Mouse (Mus musculus) MEL (cell line): ENCODE results near the gene BC037034. TPM values are rescaled to one million over a fixed set of nuclear protein-coding genes. Genes with fewer than 3 reads are reported as not detected.

Experiments used
- DNase-seq: peaks from one replicate; pipeline ENCODE4 v3.0.0; 2011; ENCODE audit warnings: low read depth, low spot score
- H3K27ac ChIP-seq: 2 replicates; pipeline ENCODE4 v1.5.1; 2012; ENCODE audit warnings: low read depth, mild to moderate bottlenecking, control low read depth, low read length, moderate library complexity; ENCODE audit not compliant: control insufficient read depth
- H3K27me3 ChIP-seq, 2 experiments: fragments of 150-350 bp in 1 of 2; sonication (generic) in 1 of 2; 2 replicates each; pipeline ENCODE4 v1.6.1; 2012; ENCODE audit warnings: low read length in 2 of 2, mild to moderate bottlenecking in 2 of 2, improper control_type of control experiment in 1 of 2, moderate library complexity in 1 of 2; ENCODE audit not compliant: insufficient read depth in 2 of 2, control insufficient read depth in 1 of 2
- H3K36me3 ChIP-seq, 2 experiments: 2 replicates each; pipeline ENCODE4 v1.6.1; 2012 to 2014; ENCODE audit warnings: low read length in 2 of 2, improper control_type of control experiment in 1 of 2, inconsistent platforms in 1 of 2, mild to moderate bottlenecking in 1 of 2; ENCODE audit not compliant: insufficient read depth in 2 of 2, control insufficient read depth in 1 of 2
- H3K4me1 ChIP-seq, 2 experiments: fragments of 150-350 bp in 1 of 2; sonication (generic) in 1 of 2; 2 replicates each; pipeline ENCODE4 v1.6.1; 2012; ENCODE audit warnings: low read length in 2 of 2, improper control_type of control experiment in 1 of 2, mild to moderate bottlenecking in 1 of 2; ENCODE audit not compliant: insufficient read depth in 2 of 2, control insufficient read depth in 1 of 2
- H3K4me3 ChIP-seq, 2 experiments: fragments of 150-350 bp in 1 of 2; sonication (generic) in 1 of 2; 2 replicates each; pipeline ENCODE4 v1.5.1; 2012; ENCODE audit warnings: low read depth in 2 of 2, low read length in 2 of 2, mild to moderate bottlenecking in 2 of 2, moderate library complexity in 2 of 2, control low read depth in 1 of 2, improper control_type of control experiment in 1 of 2; ENCODE audit not compliant: control insufficient read depth in 1 of 2, insufficient read depth in 1 of 2
- H3K79me2 ChIP-seq: 2 replicates; pipeline ENCODE4 v1.6.1; 2012; ENCODE audit warnings: mild to moderate bottlenecking, low read length, moderate library complexity; ENCODE audit not compliant: control insufficient read depth, poor library complexity, insufficient read depth
- H3K9ac ChIP-seq: 2 replicates; pipeline ENCODE4 v1.6.1; 2012; ENCODE audit warnings: low read depth, mild to moderate bottlenecking, control low read depth, low read length, moderate library complexity; ENCODE audit not compliant: control insufficient read depth, poor library complexity, severe bottlenecking
- H3K9me3 ChIP-seq: fragments of 150-350 bp; sonication (generic); replicated peaks from 2 replicates; pipeline ENCODE4 v1.6.1; 2012; ENCODE audit warnings: mild to moderate bottlenecking, low read length, improper control_type of control experiment, moderate library complexity; ENCODE audit not compliant: insufficient read depth
- BHLHE40 ChIP-seq: IDR thresholded peaks from 2 replicates; pipeline ENCODE4 v1.6.1; 2012; ENCODE audit warnings: low read depth, mild to moderate bottlenecking, inconsistent platforms, low read length, improper control_type of control experiment, borderline replicate concordance
- CHD1 ChIP-seq: IDR thresholded peaks from 2 replicates; pipeline ENCODE4 v1.6.1; 2012; ENCODE audit warnings: low read depth, mild to moderate bottlenecking, inconsistent platforms, low read length, improper control_type of control experiment
- CHD2 ChIP-seq: IDR thresholded peaks from 2 replicates; pipeline ENCODE4 v1.6.1; 2011; ENCODE audit warnings: low read length, improper control_type of control experiment
- CTCF ChIP-seq, 3 experiments: IDR thresholded peaks in 2 of 3; conservative IDR thresholded peaks in 1 of 3; 2 replicates each; pipeline ENCODE4 v1.5.1; 2011 to 2012; ENCODE audit warnings: low read length in 3 of 3, low read depth in 2 of 3, mild to moderate bottlenecking in 2 of 3, improper control_type of control experiment in 1 of 3, inconsistent platforms in 1 of 3, mixed read lengths in 1 of 3, moderate library complexity in 1 of 3; ENCODE audit not compliant: control insufficient read depth in 1 of 3, insufficient read depth in 1 of 3, poor library complexity in 1 of 3, severe bottlenecking in 1 of 3
- E2F4 ChIP-seq: IDR thresholded peaks from 2 replicates; pipeline ENCODE4 v1.6.1; 2011; ENCODE audit warnings: low read depth, low read length, improper control_type of control experiment, borderline replicate concordance
- ELF1 ChIP-seq: IDR thresholded peaks from 2 replicates; pipeline ENCODE4 v1.6.1; 2014; ENCODE audit warnings: low read depth, mild to moderate bottlenecking, inconsistent platforms, low read length, improper control_type of control experiment, moderate library complexity
- GABPA ChIP-seq: IDR thresholded peaks from 2 replicates; pipeline ENCODE4 v1.6.1; 2012; ENCODE audit warnings: low read depth, mild to moderate bottlenecking, inconsistent platforms, low read length, improper control_type of control experiment, moderate library complexity
- GATA1 ChIP-seq: IDR thresholded peaks from 2 replicates; pipeline ENCODE4 v1.6.1; 2011; ENCODE audit warnings: low read depth, low read length, improper control_type of control experiment
- HCFC1 ChIP-seq: IDR thresholded peaks from 2 replicates; pipeline ENCODE4 v1.6.1; 2012; ENCODE audit warnings: low read depth, mild to moderate bottlenecking, inconsistent platforms, low read length, improper control_type of control experiment, moderate library complexity
- KAT2A ChIP-seq: conservative IDR thresholded peaks from 2 replicates; pipeline ENCODE4 v1.6.1; 2012; ENCODE audit warnings: low read depth, low read length, improper control_type of control experiment, inconsistent platforms
- MAFK ChIP-seq: IDR thresholded peaks from 2 replicates; pipeline ENCODE4 v1.6.1; 2011; ENCODE audit warnings: low read depth, mild to moderate bottlenecking, low read length, improper control_type of control experiment, borderline replicate concordance
- MAX ChIP-seq: IDR thresholded peaks from 2 replicates; pipeline ENCODE4 v1.6.1; 2011; ENCODE audit warnings: low read length, improper control_type of control experiment
- MEF2A ChIP-seq: IDR thresholded peaks from 2 replicates; pipeline ENCODE4 v1.6.1; 2014; ENCODE audit warnings: low read depth, mild to moderate bottlenecking, inconsistent platforms, low read length, improper control_type of control experiment; ENCODE audit not compliant: poor library complexity, insufficient replicate concordance, severe bottlenecking; ENCODE audit errors: extremely low read depth
- MXI1 ChIP-seq: IDR thresholded peaks from 2 replicates; pipeline ENCODE4 v1.6.1; 2011; ENCODE audit warnings: mild to moderate bottlenecking, low read depth, low read length, improper control_type of control experiment
- MYB ChIP-seq: IDR thresholded peaks from 2 replicates; pipeline ENCODE4 v1.6.1; 2011; ENCODE audit warnings: mild to moderate bottlenecking, low read depth, low read length, improper control_type of control experiment
- MYC ChIP-seq: IDR thresholded peaks from 2 replicates; pipeline ENCODE4 v1.6.1; 2011; ENCODE audit warnings: low read depth, mild to moderate bottlenecking, low read length, improper control_type of control experiment, moderate library complexity
- NELFE ChIP-seq: IDR thresholded peaks from 2 replicates; pipeline ENCODE4 v1.6.1; 2011; ENCODE audit warnings: low read depth, low read length, improper control_type of control experiment
- NRF1 ChIP-seq: IDR thresholded peaks from 2 replicates; pipeline ENCODE4 v1.6.1; 2014; ENCODE audit warnings: low read depth, mild to moderate bottlenecking, inconsistent platforms, low read length, improper control_type of control experiment, moderate library complexity; ENCODE audit not compliant: poor library complexity, insufficient read depth, severe bottlenecking
- POLR2A ChIP-seq, 2 experiments: IDR thresholded peaks; 2 replicates each; pipeline ENCODE4 v1.6.1; 2011 to 2012; ENCODE audit warnings: low read length in 2 of 2, mild to moderate bottlenecking in 2 of 2, control low read depth in 1 of 2, improper control_type of control experiment in 1 of 2, low read depth in 1 of 2, moderate library complexity in 1 of 2; ENCODE audit not compliant: control insufficient read depth in 1 of 2, insufficient read depth in 1 of 2, poor library complexity in 1 of 2
- POLR2AphosphoS2 ChIP-seq: IDR thresholded peaks from 2 replicates; pipeline ENCODE4 v1.6.1; 2011; ENCODE audit warnings: low read length, improper control_type of control experiment
- POLR2AphosphoS5 ChIP-seq: IDR thresholded peaks from 2 replicates; pipeline ENCODE4 v1.6.1; 2012; ENCODE audit warnings: low read depth, borderline replicate concordance, mild to moderate bottlenecking, inconsistent platforms, low read length, moderate library complexity, mixed read lengths
- TAL1 ChIP-seq: IDR thresholded peaks from 2 replicates; pipeline ENCODE4 v1.6.1; 2012; ENCODE audit warnings: mild to moderate bottlenecking, inconsistent platforms, low read length, moderate library complexity, mixed read lengths
- TBP ChIP-seq: IDR thresholded peaks from 2 replicates; pipeline ENCODE4 v1.8.0; 2011; ENCODE audit warnings: low read depth, low read length, improper control_type of control experiment
- UBTF ChIP-seq: IDR thresholded peaks from 2 replicates; pipeline ENCODE4 v1.6.1; 2012; ENCODE audit warnings: low read depth, mild to moderate bottlenecking, inconsistent platforms, low read length, improper control_type of control experiment, moderate library complexity, borderline replicate concordance; ENCODE audit not compliant: insufficient read depth
- USF1 ChIP-seq: IDR thresholded peaks from 2 replicates; pipeline ENCODE4 v1.6.1; 2014; ENCODE audit warnings: low read depth, mild to moderate bottlenecking, inconsistent platforms, low read length, improper control_type of control experiment, moderate library complexity
- ZC3H11A ChIP-seq: IDR thresholded peaks from 2 replicates; pipeline ENCODE4 v1.6.1; 2012; ENCODE audit warnings: low read depth, mild to moderate bottlenecking, inconsistent platforms, low read length, improper control_type of control experiment
- ZMIZ1 ChIP-seq: IDR thresholded peaks from 2 replicates; pipeline ENCODE4 v1.6.1; 2012; ENCODE audit warnings: low read depth, mild to moderate bottlenecking, inconsistent platforms, low read length, improper control_type of control experiment, moderate library complexity
- polyA plus RNA-seq, 2 experiments: library from polyadenylated mRNA; stranded (reverse) in 1 of 2; unstranded in 1 of 2; fragments of >175 nt in 1 of 2; fragments of >200 nt in 1 of 2; gene quantifications; 2 replicates each; pipeline versions ENCODE4 v1.2.1 to v1.2.4; 2012; ENCODE audit warnings: low replicate concordance in 2 of 2, low read depth in 1 of 2; ENCODE audit not compliant: insufficient read length in 2 of 2, insufficient read depth in 1 of 2, missing spikeins in 1 of 2
- total RNA-seq: library from RNA; depleted of rRNA; stranded (reverse); fragments of 300-350 nt; gene quantifications from 2 replicates; pipeline ENCODE4 v1.2.3, GENCODE M21; 2012

The BC037034 gene
- total and polyA plus RNA-seq, 3 experiments: 35.6 to 59.1 TPM; not detected in 1

- Histone ChIP-seq H3K27me3 (no peaks in the 10 kb centered on the region; a peak in 1 of 4 replicates), H3K27ac (no peak overlapping the region), H3K79me2 (no peaks in the 10 kb centered on the region; the same call in 1 of the 2 replicates), H3K9me3 (no peaks in the 10 kb centered on the region), H3K4me1 (peaks cover 0 to 8% of the 10 kb centered on the region in 2 experiments; a peak in 3 of 4 replicates), H3K36me3 (peaks cover 0 to 7% of the 10 kb centered on the region in 2 experiments; a peak in 2 of 4 replicates), H3K4me3 (no peak overlapping the region), H3K9ac (no peak overlapping the region)
- DNase-seq: no peak
- TF ChIP-seq TBP (no peak), ELF1 (no peak), POLR2A (IDR thresholded peaks at IDR 0.05; ENCODE audit: control insufficient read depth in 1 of 2, insufficient read depth in 1 of 2, low read depth in 1 of 2, low read length in 2 of 2, poor library complexity in 1 of 2) (no peak), MYB (no peak), E2F4 (no peak), MYC (no peak), MEF2A (no peak), NELFE (no peak), BHLHE40 (no peak), ZMIZ1 (no peak), GATA1 (no peak), KAT2A (no peak), MAX (no peak), NRF1 (no peak), TAL1 (no peak), POLR2AphosphoS5 (no peak), ZC3H11A (no peak), CHD2 (no peak)
These were observed 12.7 kb downstream of the BC037034 start for GRCm38 (mm10) chr5:138251144-138251543.

- no peak overlapping the region for H3K9ac ChIP-seq
- H3K36me3 ChIP-seq: no peaks in the 10 kb centered on the region
- H3K79me2 ChIP-seq: no peaks in the 10 kb centered on the region
- no peaks in the 10 kb centered on the region for H3K4me1 ChIP-seq
- no peak overlapping the region for H3K27ac ChIP-seq
- DNase-seq: no peak
- H3K9me3 ChIP-seq: no peaks in the 10 kb centered on the region
- TF ChIP-seq MEF2A (no peak), MXI1 (no peak), GATA1 (no peak), ELF1 (no peak), HCFC1 (no peak), GABPA (no peak), ZC3H11A (no peak), CTCF (IDR thresholded peaks at IDR 0.05 in 2 of 3, conservative IDR thresholded peaks at IDR 0.05 in 1 of 3; ENCODE audit: control insufficient read depth in 1 of 3, insufficient read depth in 1 of 3, low read depth in 2 of 3, low read length in 3 of 3, poor library complexity in 1 of 3, severe bottlenecking in 1 of 3) (no peak), E2F4 (no peak), CHD2 (no peak), UBTF (no peak), POLR2AphosphoS5 (no peak), MAFK (no peak), MYC (no peak), POLR2A (IDR thresholded peaks at IDR 0.05; ENCODE audit: control insufficient read depth in 1 of 2, insufficient read depth in 1 of 2, low read depth in 1 of 2, low read length in 2 of 2, poor library complexity in 1 of 2) (no peak), USF1 (no peak), ZMIZ1 (no peak), CHD1 (no peak), POLR2AphosphoS2 (no peak)
- TF ChIP-seq, all 39 proteins: peak for 0
- no peaks in the 10 kb centered on the region; a peak in 1 of 4 replicates for H3K27me3 ChIP-seq
- H3K4me3 ChIP-seq: no peak overlapping the region
These were observed 22.3 kb downstream of the BC037034 start for GRCm38 (mm10) chr5:138241511-138241910.
